Mouse (Mus musculus) urinary bladder, postnatal 14 days (tissue): ENCODE measurements around the gene Cttnbp2.

Experiments
- DNase-seq: peaks from one replicate; pipeline ENCODE4 v3.0.0; 2021; ENCODE audit warnings: low spot score

The Cttnbp2 gene

GRCm38 (mm10) chr6:18467777-18468176, 46.9 kb downstream of the Cttnbp2 start:
- no peak for DNase-seq

GRCm38 (mm10) chr6:18466227-18466626, 48.4 kb downstream of the Cttnbp2 start:
- DNase-seq: no peak

- DNase-seq: no peak
These were observed 49.0 kb downstream of the Cttnbp2 start for GRCm38 (mm10) chr6:18465626-18466025.

GRCm38 (mm10) chr6:18459657-18460056, 55.0 kb downstream of the Cttnbp2 start:
- DNase-seq: no peak

GRCm38 (mm10) chr6:18450551-18451193, 64.0 kb downstream of the Cttnbp2 start:
- DNase-seq: no peak

- no peak for DNase-seq
These were observed 66.6 kb downstream of the Cttnbp2 start for GRCm38 (mm10) chr6:18448078-18448477.

- no peak for DNase-seq
These were observed 67.7 kb downstream of the Cttnbp2 start for GRCm38 (mm10) chr6:18446917-18447316.

GRCm38 (mm10) chr6:18446359-18446758, 68.3 kb downstream of the Cttnbp2 start:
- no peak for DNase-seq

- no peak for DNase-seq
These were observed 68.9 kb downstream of the Cttnbp2 start for GRCm38 (mm10) chr6:18445747-18446146.

- DNase-seq: no peak
These were observed 72.3 kb downstream of the Cttnbp2 start for GRCm38 (mm10) chr6:18442303-18442702.

- no peak for DNase-seq
These were observed 73.6 kb downstream of the Cttnbp2 start for GRCm38 (mm10) chr6:18440918-18441532.

- no peak for DNase-seq
These were observed 78.4 kb downstream of the Cttnbp2 start for GRCm38 (mm10) chr6:18436127-18436812.

GRCm38 (mm10) chr6:18434828-18435531, 79.7 kb downstream of the Cttnbp2 start:
- DNase-seq: no peak

GRCm38 (mm10) chr6:18434355-18434754, 80.3 kb downstream of the Cttnbp2 start:
- no peak for DNase-seq

GRCm38 (mm10) chr6:18432362-18432761, 82.3 kb downstream of the Cttnbp2 start:
- no peak for DNase-seq

- no peak for DNase-seq
These were observed 82.8 kb downstream of the Cttnbp2 start for GRCm38 (mm10) chr6:18431891-18432290.

GRCm38 (mm10) chr6:18430062-18430461, 84.6 kb downstream of the Cttnbp2 start:
- DNase-seq: no peak

- DNase-seq: no peak
These were observed 89.8 kb downstream of the Cttnbp2 start for GRCm38 (mm10) chr6:18424822-18425221.

- DNase-seq: no peak
These were observed 90.3 kb downstream of the Cttnbp2 start for GRCm38 (mm10) chr6:18424367-18424766.

GRCm38 (mm10) chr6:18423112-18423511, 91.5 kb downstream of the Cttnbp2 start:
- no peak for DNase-seq

- DNase-seq: no peak
These were observed 93.1 kb downstream of the Cttnbp2 start for GRCm38 (mm10) chr6:18421561-18421960.

GRCm38 (mm10) chr6:18420660-18421059, 94.0 kb downstream of the Cttnbp2 start:
- DNase-seq: no peak
